Mouse (Mus musculus) G1E (cell line): ENCODE data around the gene Cobl.

Experiments used
- CTCF ChIP-seq: IDR thresholded peaks from 2 replicates; pipeline ENCODE4 v1.5.1; 2012; ENCODE audit warnings: low read depth, low read length, inconsistent platforms, mixed read lengths
- GATA1 ChIP-seq: IDR thresholded peaks from 2 replicates; pipeline ENCODE4 v1.6.1; 2012; ENCODE audit warnings: borderline replicate concordance, low read length, inconsistent platforms, mixed read lengths
- GATA2 ChIP-seq: IDR thresholded peaks from 2 replicates; pipeline ENCODE4 v1.6.1; 2012; ENCODE audit warnings: low read depth, low read length, inconsistent platforms, borderline replicate concordance
- POLR2AphosphoS5 ChIP-seq: IDR thresholded peaks from 2 replicates; pipeline ENCODE4 v1.6.1; 2012; ENCODE audit warnings: low read depth, low read length, inconsistent platforms; ENCODE audit not compliant: insufficient replicate concordance
- TAL1 ChIP-seq: conservative IDR thresholded peaks from 2 replicates; pipeline ENCODE4 v1.6.1; 2012; ENCODE audit warnings: low read depth, low read length, inconsistent platforms, mixed read lengths

DNA sequence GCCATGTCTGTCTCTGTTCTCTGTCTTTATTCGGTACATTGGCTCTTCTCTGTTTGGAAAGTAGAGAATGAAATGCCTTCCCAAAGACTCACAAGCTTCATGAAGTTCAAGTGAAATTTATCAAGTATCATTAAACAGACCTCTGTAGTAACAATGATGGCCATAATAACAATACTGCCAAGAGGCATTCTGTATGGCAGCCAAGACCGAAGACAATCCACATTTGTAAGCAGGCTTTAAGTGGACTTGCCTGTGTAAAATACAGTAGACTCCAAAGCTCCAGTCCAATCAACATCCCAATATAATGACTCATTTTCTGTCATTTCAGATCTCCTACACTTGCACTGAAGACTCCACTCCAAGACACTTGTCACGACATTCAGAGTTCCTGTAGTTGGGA is 16.7 kb downstream of the Cobl start:
- TF ChIP-seq POLR2AphosphoS5: no peak
- TF ChIP-seq CTCF: no peak
- TF ChIP-seq TAL1: no peak
- no peak for TF ChIP-seq GATA1
- no peak for TF ChIP-seq GATA2
